Mouse (Mus musculus): ENCODE measurements around the gene Gtpbp3. TPM values are rescaled to one million over a fixed set of nuclear protein-coding genes. Genes with fewer than 3 reads are reported as not detected.
A peak's percentile ranks its signal among the peaks of the same experiment; 100 is the strongest.
"Not testable (repeated sequence)": the region's sequence is repeated elsewhere in the genome, so short reads cannot be mapped to it uniquely, and the experiment has no call there.

Gtpbp3 gene
- polyA plus RNA-seq, 1 experiment from 2014 or later: 5.9 TPM

DNA sequence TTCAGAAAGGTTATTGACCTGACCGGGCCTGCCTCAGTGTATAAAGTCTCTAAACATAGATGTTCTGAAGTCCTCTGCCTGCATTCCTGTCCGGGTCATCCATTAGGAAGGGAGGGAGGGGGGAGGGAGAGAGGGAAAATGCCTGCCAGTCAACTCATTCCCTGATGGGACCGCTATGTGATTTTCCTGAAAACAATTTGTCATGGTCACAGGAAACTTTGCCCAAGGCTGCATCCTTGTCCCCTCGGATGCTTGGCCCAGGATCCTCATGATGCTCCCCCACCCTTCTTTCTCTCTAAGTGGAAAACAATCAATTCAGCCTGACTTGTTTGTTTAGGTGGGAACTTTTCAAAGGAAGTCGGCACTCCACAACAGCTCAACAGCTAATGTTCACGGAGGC lies 28.9 kb downstream of the Gtpbp3 start:
- WGBS: 15% methylated on average over 6 of the region's 6 CpGs
- no peak for ATAC-seq (ENCODE audit: low read depth)
- H3K4me2 ChIP-seq (ENCODE audit: low read depth, low read length): no peak overlapping the region

GRCm38 (mm10) chr8:71519037-71519825 lies 31.3 kb downstream of the Gtpbp3 start:
- not testable (repeated sequence) for H3K27ac ChIP-seq (ENCODE audit: low read depth, low read length); H3K4me1 ChIP-seq (ENCODE audit: control insufficient read depth, insufficient read depth, low read length); H3K4me3 ChIP-seq (ENCODE audit: low read depth, low read length); H3K36me3 ChIP-seq (ENCODE audit: control insufficient read depth, insufficient read depth, low read length); H3K27me3 ChIP-seq (ENCODE audit: control insufficient read depth, insufficient read depth, low read length); H3K9ac ChIP-seq (replicated peaks; ENCODE audit: low read depth, low read length); H3K9me3 ChIP-seq (ENCODE audit: control insufficient read depth, low read length); H3K4me2 ChIP-seq (ENCODE audit: low read depth, low read length)
- WGBS: 33% methylated on average over 9 of the region's 10 CpGs
- 0 out of 2 replicates have a peak, but pooled peaks have one; percentile 41 for ATAC-seq (ENCODE audit: low read depth)

More for the DNA sequence above, 28.9 kb downstream of the Gtpbp3 start:
- Histone ChIP-seq H3K4me3 (ENCODE audit: low read depth, low read length) (no peak overlapping the region), H3K4me1 (ENCODE audit: control insufficient read depth, insufficient read depth, low read length) (no peaks in the 10 kb centered on the region), H3K27ac (ENCODE audit: low read depth, low read length) (no peak overlapping the region), H3K27me3 (ENCODE audit: control insufficient read depth, insufficient read depth, low read length) (no peaks in the 10 kb centered on the region), H3K9me3 (ENCODE audit: control insufficient read depth, low read length) (no peaks in the 10 kb centered on the region), H3K36me3 (ENCODE audit: control insufficient read depth, insufficient read depth, low read length) (no peaks in the 10 kb centered on the region), H3K9ac (replicated peaks; ENCODE audit: low read depth, low read length) (no peak overlapping the region)

- WGBS: 7% methylated on average over 17 of the region's 17 CpGs
- peak; percentile 82 for ATAC-seq (ENCODE audit: low read depth)
- Histone ChIP-seq H3K36me3 (ENCODE audit: control insufficient read depth, insufficient read depth, low read length) (no peaks in the 10 kb centered on the region), H3K27me3 (ENCODE audit: control insufficient read depth, insufficient read depth, low read length) (peaks cover 9% of the 10 kb centered on the region), H3K4me1 (ENCODE audit: control insufficient read depth, insufficient read depth, low read length) (0 out of 2 replicates have a peak, but pooled peaks cover 4% of the 10 kb centered on the region), H3K4me3 (ENCODE audit: low read depth, low read length) (no peak overlapping the region), H3K27ac (ENCODE audit: low read depth, low read length) (no peak overlapping the region), H3K4me2 (ENCODE audit: low read depth, low read length) (0 out of 2 replicates have a peak overlapping the region, but pooled peaks have one; percentile 6), H3K9ac (replicated peaks; ENCODE audit: low read depth, low read length) (no peak overlapping the region), H3K9me3 (ENCODE audit: control insufficient read depth, low read length) (no peaks in the 10 kb centered on the region)
Observed at GRCm38 (mm10) chr8:71521634-71522033, 33.7 kb downstream of the Gtpbp3 start.

GRCm38 (mm10) chr8:71525226-71526050 lies 37.5 kb downstream of the Gtpbp3 start, which contains the start of gene Ccdc194:
Ccdc194 (minus strand) TSS chr8:71525711.
- 0 out of 2 replicates have a peak, but pooled peaks cover 4% of the 10 kb centered on the region for H3K4me1 ChIP-seq (ENCODE audit: control insufficient read depth, insufficient read depth, low read length)
- H3K36me3 ChIP-seq (ENCODE audit: control insufficient read depth, insufficient read depth, low read length): no peaks in the 10 kb centered on the region
- WGBS: 12% methylated on average over 46 of the region's 46 CpGs
- no peak within 1 kb of the TSS for H3K27ac ChIP-seq (ENCODE audit: low read depth, low read length)
- no peak within 1 kb of the TSS for H3K4me3 ChIP-seq (ENCODE audit: low read depth, low read length)
- H3K9ac ChIP-seq (replicated peaks; ENCODE audit: low read depth, low read length): no peak within 1 kb of the TSS
- no peak within 1 kb of the TSS for H3K4me2 ChIP-seq (ENCODE audit: low read depth, low read length)
- ATAC-seq (ENCODE audit: low read depth): no peak
- H3K27me3 ChIP-seq (ENCODE audit: control insufficient read depth, insufficient read depth, low read length): peaks cover 9% of the 10 kb centered on the region
- no peaks in the 10 kb centered on the region for H3K9me3 ChIP-seq (ENCODE audit: control insufficient read depth, low read length)

DNA sequence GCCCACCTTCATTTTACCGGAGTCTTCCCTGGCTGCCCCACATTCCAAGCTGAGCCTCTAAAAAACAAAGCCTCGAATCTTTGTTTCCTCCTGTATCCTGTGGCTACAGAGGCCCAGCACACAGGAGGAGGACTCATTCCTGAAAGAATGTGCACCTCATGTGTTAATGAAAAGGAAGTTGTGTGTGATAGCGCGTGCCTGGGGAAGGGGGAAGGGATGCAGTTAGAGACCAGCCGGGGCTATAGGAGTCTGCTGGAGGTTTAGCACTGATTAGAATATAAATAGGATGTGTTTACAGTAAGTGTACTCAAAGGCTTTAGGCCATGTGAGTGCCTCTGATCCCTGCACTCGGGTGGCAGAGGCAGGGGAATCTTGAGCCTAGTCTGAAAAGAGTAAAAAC lies 38.4 kb downstream of the Gtpbp3 start:
- Histone ChIP-seq H3K9me3 (ENCODE audit: control insufficient read depth, low read length) (no peaks in the 10 kb centered on the region), H3K27me3 (ENCODE audit: control insufficient read depth, insufficient read depth, low read length) (peaks cover 9% of the 10 kb centered on the region), H3K9ac (replicated peaks; ENCODE audit: low read depth, low read length) (no peak overlapping the region), H3K4me2 (ENCODE audit: low read depth, low read length) (no peak overlapping the region), H3K36me3 (ENCODE audit: control insufficient read depth, insufficient read depth, low read length) (no peaks in the 10 kb centered on the region), H3K27ac (ENCODE audit: low read depth, low read length) (no peak overlapping the region), H3K4me3 (ENCODE audit: low read depth, low read length) (no peak overlapping the region), H3K4me1 (ENCODE audit: control insufficient read depth, insufficient read depth, low read length) (0 out of 2 replicates have a peak, but pooled peaks cover 4% of the 10 kb centered on the region)
- 6% methylated on average over 6 of the region's 6 CpGs for WGBS
- ATAC-seq (ENCODE audit: low read depth): no peak

GRCm38 (mm10) chr8:71527162-71527870 lies 39.4 kb downstream of the Gtpbp3 start:
- no peaks in the 10 kb centered on the region for H3K36me3 ChIP-seq (ENCODE audit: control insufficient read depth, insufficient read depth, low read length)
- H3K4me3 ChIP-seq (ENCODE audit: low read depth, low read length): no peak overlapping the region
- no peak overlapping the region for H3K9ac ChIP-seq (replicated peaks; ENCODE audit: low read depth, low read length)
- ATAC-seq (ENCODE audit: low read depth): no peak
- WGBS: 51% methylated on average over 3 of the region's 3 CpGs
- H3K9me3 ChIP-seq (ENCODE audit: control insufficient read depth, low read length): no peaks in the 10 kb centered on the region
- H3K4me1 ChIP-seq (ENCODE audit: control insufficient read depth, insufficient read depth, low read length): 0 out of 2 replicates have a peak, but pooled peaks cover 4% of the 10 kb centered on the region
- no peak overlapping the region for H3K27ac ChIP-seq (ENCODE audit: low read depth, low read length)
- no peak overlapping the region for H3K4me2 ChIP-seq (ENCODE audit: low read depth, low read length)
- peaks cover 9% of the 10 kb centered on the region for H3K27me3 ChIP-seq (ENCODE audit: control insufficient read depth, insufficient read depth, low read length)

- Histone ChIP-seq H3K4me2 (ENCODE audit: low read depth, low read length) (no peak overlapping the region), H3K9me3 (ENCODE audit: control insufficient read depth, low read length) (no peaks in the 10 kb centered on the region), H3K27ac (ENCODE audit: low read depth, low read length) (no peak overlapping the region), H3K36me3 (ENCODE audit: control insufficient read depth, insufficient read depth, low read length) (no peaks in the 10 kb centered on the region), H3K9ac (replicated peaks; ENCODE audit: low read depth, low read length) (no peak overlapping the region), H3K4me1 (ENCODE audit: control insufficient read depth, insufficient read depth, low read length) (0 out of 2 replicates have a peak, but pooled peaks cover 4% of the 10 kb centered on the region), H3K27me3 (ENCODE audit: control insufficient read depth, insufficient read depth, low read length) (peaks cover 9% of the 10 kb centered on the region), H3K4me3 (ENCODE audit: low read depth, low read length) (no peak overlapping the region)
- no peak for ATAC-seq (ENCODE audit: low read depth)
- WGBS: 84% methylated on average over 11 of the region's 11 CpGs
Observed at GRCm38 (mm10) chr8:71528362-71529073, 40.6 kb downstream of the Gtpbp3 start.

DNA sequence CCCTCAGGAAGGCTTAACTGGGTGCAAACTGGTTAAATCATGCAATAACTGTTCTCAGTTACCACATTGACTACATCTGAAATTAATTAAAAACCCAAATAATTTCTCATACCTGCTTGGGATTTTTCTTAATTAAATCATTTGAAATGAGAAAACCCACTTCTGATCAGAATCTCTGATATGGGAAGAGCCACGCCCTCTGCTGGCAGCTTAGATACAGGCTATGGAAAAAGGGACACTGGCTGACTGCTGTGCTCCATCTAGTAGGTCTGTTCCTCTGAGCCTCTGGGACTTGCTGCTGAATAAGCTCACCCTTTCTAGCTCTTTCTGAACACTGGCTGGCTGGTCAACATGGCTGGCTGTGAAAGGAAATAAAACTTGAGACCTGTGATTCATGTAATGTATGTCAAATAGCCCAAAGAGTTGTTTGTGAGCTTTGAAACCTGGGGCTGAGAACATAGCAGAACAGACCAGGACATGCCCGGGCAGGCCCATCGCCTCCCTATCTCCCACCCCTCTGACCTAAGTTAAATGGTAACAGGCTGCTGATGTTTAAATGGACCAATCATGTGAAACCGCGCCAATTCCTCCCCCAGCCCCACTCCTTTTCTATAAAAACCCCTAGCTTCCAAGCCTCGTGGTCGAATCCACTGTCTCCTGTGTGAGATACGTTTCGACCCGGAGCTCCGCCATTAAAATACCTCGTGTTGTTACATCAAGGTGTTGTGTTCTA lies 43.0 kb downstream of the Gtpbp3 start:
- H3K9ac ChIP-seq (replicated peaks; ENCODE audit: low read depth, low read length); H3K4me2 ChIP-seq (ENCODE audit: low read depth, low read length); H3K27me3 ChIP-seq (ENCODE audit: control insufficient read depth, insufficient read depth, low read length); ATAC-seq (ENCODE audit: low read depth); H3K4me1 ChIP-seq (ENCODE audit: control insufficient read depth, insufficient read depth, low read length); H3K27ac ChIP-seq (ENCODE audit: low read depth, low read length); H3K36me3 ChIP-seq (ENCODE audit: control insufficient read depth, insufficient read depth, low read length); H3K4me3 ChIP-seq (ENCODE audit: low read depth, low read length); H3K9me3 ChIP-seq (ENCODE audit: control insufficient read depth, low read length): not testable (repeated sequence)
- WGBS: 75% methylated on average over 5 of the region's 12 CpGs

Data from neural tube, embryonic 14.5 days (tissue).